Mouse (Mus musculus) lung, embryonic 15.5 days (tissue): Measurements from ENCODE around the gene Ndufaf8. TPM values are rescaled to one million over a fixed set of nuclear protein-coding genes. Genes with fewer than 3 reads are reported as not detected.
A peak's percentile ranks its signal among the peaks of the same experiment; 100 is the strongest.

ENCODE experiments used
- ATAC-seq: fragments of 200-750 bp; cut with Nextera tagmentation; 2 replicates; pipeline ENCODE4 v1.8.0; 2017; ENCODE audit warnings: moderate number of reproducible peaks, borderline replicate concordance; ENCODE audit not compliant: low FRiP score, low TSS enrichment; ENCODE audit errors: extremely low read depth
- H3K27ac ChIP-seq: fragments of 300-500 bp; sonication (generic); 2 replicates; pipeline ENCODE4 v1.5.1; 2015; ENCODE audit warnings: moderate library complexity, mild to moderate bottlenecking, inconsistent platforms
- H3K27me3 ChIP-seq: fragments of 300-500 bp; sonication (generic); 2 replicates; pipeline ENCODE4 v1.6.1; 2015; ENCODE audit warnings: inconsistent platforms
- H3K36me3 ChIP-seq: fragments of 300-500 bp; sonication (generic); 2 replicates; pipeline ENCODE4 v1.6.1; 2015; ENCODE audit warnings: inconsistent platforms
- H3K4me1 ChIP-seq: fragments of 300-500 bp; sonication (generic); 2 replicates; pipeline ENCODE4 v1.6.1; 2015; ENCODE audit warnings: inconsistent platforms
- H3K4me2 ChIP-seq: fragments of 300-500 bp; sonication (generic); 2 replicates; pipeline ENCODE4 v1.6.1; 2015; ENCODE audit warnings: inconsistent platforms, mild to moderate bottlenecking, moderate library complexity
- H3K4me3 ChIP-seq: fragments of 300-500 bp; sonication (generic); 2 replicates; pipeline ENCODE4 v1.5.1; 2015; ENCODE audit warnings: mild to moderate bottlenecking, inconsistent platforms
- H3K9ac ChIP-seq: fragments of 300-500 bp; sonication (generic); 2 replicates; pipeline ENCODE4 v1.6.1; 2015; ENCODE audit warnings: inconsistent platforms
- H3K9me3 ChIP-seq: fragments of 300-500 bp; sonication (generic); 2 replicates; pipeline ENCODE4 v1.6.1; 2016; ENCODE audit warnings: inconsistent platforms
- WGBS: fragments of 180-500 bp; shearing (Covaris S2); methylation state at CpG from one replicate; pipeline ENCODE4 v1.1.7; 2015; 5-methylcytosine and 5-hydroxymethylcytosine counted together
- polyA plus RNA-seq: library from polyadenylated mRNA; unstranded; fragments of >200 nt; fragmentation: Nextera tagmentation; extraction: Ambion mirVana; gene quantifications from 2 replicates; pipeline ENCODE4 v1.2.1, GENCODE M21; 2015

Gene Ndufaf8
- polyA plus RNA-seq, 1 experiment from 2014 or later: 68.0 TPM

GRCm38 (mm10) chr11:120092817-120093591 lies 5.7 kb upstream of the Ndufaf8 start:
- Histone ChIP-seq H3K9ac (no peak overlapping the region), H3K27me3 (no peaks in the 10 kb centered on the region), H3K9me3 (no peaks in the 10 kb centered on the region), H3K4me3 (no peak overlapping the region), H3K4me1 (peaks cover 8% of the 10 kb centered on the region), H3K27ac (no peak overlapping the region), H3K4me2 (no peak overlapping the region), H3K36me3 (peaks cover 41% of the 10 kb centered on the region)
- peak; percentile 13; the same call in 1 of the 2 replicates for ATAC-seq
- 73% methylated on average over 23 of the region's 23 CpGs for WGBS

GRCm38 (mm10) chr11:120101036-120101435 lies 2.3 kb downstream of the Ndufaf8 start:
- no peak for ATAC-seq
- peaks cover 17% of the 10 kb centered on the region for H3K36me3 ChIP-seq
- H3K4me1 ChIP-seq: peaks cover 20% of the 10 kb centered on the region
- H3K27me3 ChIP-seq: no peaks in the 10 kb centered on the region
- WGBS: 1% methylated on average over 3 of the region's 3 CpGs
- H3K4me3 ChIP-seq: no peak overlapping the region
- no peak overlapping the region for H3K27ac ChIP-seq
- no peaks in the 10 kb centered on the region for H3K9me3 ChIP-seq
- no peak overlapping the region for H3K4me2 ChIP-seq
- H3K9ac ChIP-seq: no peak overlapping the region

- H3K4me3 ChIP-seq: no peak overlapping the region
- no peaks in the 10 kb centered on the region for H3K27me3 ChIP-seq
- H3K9ac ChIP-seq: no peak overlapping the region
- H3K36me3 ChIP-seq: peaks cover 35% of the 10 kb centered on the region
- ATAC-seq: no peak
- 70% methylated on average over 3 of the region's 3 CpGs for WGBS
- no peak overlapping the region for H3K4me2 ChIP-seq
- H3K4me1 ChIP-seq: peaks cover 10% of the 10 kb centered on the region
- no peaks in the 10 kb centered on the region for H3K9me3 ChIP-seq
- H3K27ac ChIP-seq: no peak overlapping the region
These were observed 4.8 kb downstream of the Ndufaf8 start for GRCm38 (mm10) chr11:120103431-120103997.

- Histone ChIP-seq H3K27ac (no peak overlapping the region), H3K36me3 (peaks cover 50% of the 10 kb centered on the region), H3K4me3 (no peak overlapping the region), H3K9me3 (no peaks in the 10 kb centered on the region), H3K4me1 (0 out of 2 replicates have a peak, but pooled peaks cover 2% of the 10 kb centered on the region), H3K27me3 (no peaks in the 10 kb centered on the region), H3K4me2 (no peak overlapping the region), H3K9ac (no peak overlapping the region)
- 52% methylated on average over 2 of the region's 2 CpGs for WGBS
- no peak for ATAC-seq
These were observed 8.3 kb downstream of the Ndufaf8 start for GRCm38 (mm10) chr11:120107026-120107425.

- Histone ChIP-seq H3K36me3 (peaks cover 50% of the 10 kb centered on the region), H3K27ac (no peak overlapping the region), H3K27me3 (no peaks in the 10 kb centered on the region), H3K4me3 (no peak overlapping the region), H3K4me2 (no peak overlapping the region), H3K9me3 (no peaks in the 10 kb centered on the region), H3K4me1 (0 out of 2 replicates have a peak, but pooled peaks cover 2% of the 10 kb centered on the region), H3K9ac (no peak overlapping the region)
- no peak for ATAC-seq
- 83% methylated on average over 9 of the region's 9 CpGs for WGBS
These were observed 9.1 kb downstream of the Ndufaf8 start for GRCm38 (mm10) chr11:120107796-120108195.

DNA sequence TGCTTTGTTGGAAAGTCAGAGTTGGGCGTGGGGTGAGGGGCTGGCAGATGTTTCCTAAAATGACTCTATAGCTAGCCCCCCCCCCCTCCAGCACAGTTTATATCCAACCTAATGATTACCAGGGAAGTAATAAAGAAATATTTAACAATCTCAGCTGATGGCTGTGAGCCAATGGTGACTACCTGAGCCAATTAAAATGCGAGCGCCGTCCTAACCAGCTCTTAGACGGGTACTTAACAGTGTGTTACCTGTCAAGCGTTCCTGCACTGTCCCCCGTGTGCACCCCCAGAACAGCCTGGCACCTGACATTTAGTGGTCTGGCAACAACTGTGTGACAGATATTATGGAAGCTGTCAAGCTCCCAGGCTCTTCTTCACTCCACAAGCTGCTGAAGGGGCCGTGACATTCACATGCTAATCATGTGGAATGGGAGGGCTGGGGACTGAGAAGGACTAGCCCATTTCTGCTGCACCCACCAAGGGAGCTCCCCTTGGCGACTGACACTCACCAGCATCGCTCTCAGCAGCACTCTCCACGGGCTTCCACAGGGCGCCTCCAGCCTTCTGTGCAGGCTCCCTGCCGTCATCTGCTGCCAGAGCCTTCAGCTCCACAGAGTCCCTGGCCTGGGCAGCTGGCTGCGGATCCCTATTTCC lies 11.0 kb downstream of the Ndufaf8 start:
- no peaks in the 10 kb centered on the region for H3K9me3 ChIP-seq

GRCm38 (mm10) chr11:120110554-120110953 lies 11.8 kb downstream of the Ndufaf8 start:
- peaks cover 54% of the 10 kb centered on the region for H3K36me3 ChIP-seq
- 55% methylated on average over 7 of the region's 7 CpGs for WGBS
- H3K27me3 ChIP-seq: no peaks in the 10 kb centered on the region
- H3K9ac ChIP-seq: no peak overlapping the region
- no peak overlapping the region for H3K4me2 ChIP-seq
- no peak overlapping the region for H3K27ac ChIP-seq
- H3K4me1 ChIP-seq: 0 out of 2 replicates have a peak, but pooled peaks cover 2% of the 10 kb centered on the region
- no peak for ATAC-seq
- H3K9me3 ChIP-seq: no peaks in the 10 kb centered on the region
- no peak overlapping the region for H3K4me3 ChIP-seq

More for the DNA sequence above, 11.0 kb downstream of the Ndufaf8 start:
- no peak overlapping the region for H3K4me3 ChIP-seq
- H3K4me2 ChIP-seq: no peak overlapping the region
- H3K9ac ChIP-seq: no peak overlapping the region
- ATAC-seq: no peak
- H3K27me3 ChIP-seq: no peaks in the 10 kb centered on the region
- WGBS: 79% methylated on average over 14 of the region's 14 CpGs
- peaks cover 54% of the 10 kb centered on the region for H3K36me3 ChIP-seq
- no peak overlapping the region for H3K27ac ChIP-seq
- 0 out of 2 replicates have a peak, but pooled peaks cover 2% of the 10 kb centered on the region for H3K4me1 ChIP-seq

DNA sequence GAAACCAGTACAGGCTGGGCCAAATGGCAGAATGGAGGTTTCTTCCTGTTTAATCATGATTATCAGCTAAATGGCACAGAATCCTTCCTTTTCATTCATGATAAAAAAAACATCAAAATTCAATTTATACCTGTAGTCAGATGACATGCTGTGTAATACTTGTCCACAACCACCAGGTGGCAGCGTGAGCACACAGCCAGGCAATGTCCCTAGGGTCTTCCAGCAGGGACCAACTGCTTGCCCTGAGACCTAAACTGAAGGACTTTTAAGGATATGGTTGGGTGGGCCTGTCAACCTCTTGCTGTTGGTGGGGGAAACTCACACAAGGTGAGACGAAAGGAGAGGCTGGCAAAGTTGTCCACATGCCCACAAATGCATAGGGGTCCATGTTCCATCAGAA lies 12.3 kb downstream of the Ndufaf8 start:
- Histone ChIP-seq H3K4me3 (no peak overlapping the region), H3K27me3 (no peaks in the 10 kb centered on the region), H3K4me1 (0 out of 2 replicates have a peak, but pooled peaks cover 2% of the 10 kb centered on the region), H3K9ac (no peak overlapping the region), H3K36me3 (peaks cover 53% of the 10 kb centered on the region), H3K4me2 (no peak overlapping the region), H3K27ac (no peak overlapping the region), H3K9me3 (no peaks in the 10 kb centered on the region)
- ATAC-seq: no peak
- 6% methylated on average over 2 of the region's 2 CpGs for WGBS

- Histone ChIP-seq H3K36me3 (peaks cover 54% of the 10 kb centered on the region), H3K4me3 (no peak overlapping the region), H3K27ac (no peak overlapping the region), H3K9ac (no peak overlapping the region), H3K27me3 (no peaks in the 10 kb centered on the region), H3K9me3 (no peaks in the 10 kb centered on the region), H3K4me1 (0 out of 2 replicates have a peak, but pooled peaks cover 2% of the 10 kb centered on the region), H3K4me2 (no peak overlapping the region)
- 88% methylated on average over 4 of the region's 4 CpGs for WGBS
- ATAC-seq: no peak
These were observed 13.4 kb downstream of the Ndufaf8 start for GRCm38 (mm10) chr11:120112136-120112535.

GRCm38 (mm10) chr11:120114488-120115215 lies 15.9 kb downstream of the Ndufaf8 start:
- Histone ChIP-seq H3K36me3 (peaks cover 48% of the 10 kb centered on the region), H3K27me3 (no peaks in the 10 kb centered on the region), H3K4me1 (0 out of 2 replicates have a peak, but pooled peaks cover 2% of the 10 kb centered on the region), H3K9ac (no peak overlapping the region), H3K4me2 (no peak overlapping the region), H3K4me3 (no peak overlapping the region), H3K9me3 (no peaks in the 10 kb centered on the region), H3K27ac (no peak overlapping the region)
- ATAC-seq: no peak
- WGBS: 91% methylated on average over 21 of the region's 21 CpGs

GRCm38 (mm10) chr11:120117626-120118025 lies 18.9 kb downstream of the Ndufaf8 start:
- WGBS: 79% methylated on average over 2 of the region's 2 CpGs

More at GRCm38 (mm10) chr11:120117626-120118025, 18.9 kb downstream of the Ndufaf8 start:
- H3K9ac ChIP-seq: no peak overlapping the region
- no peak overlapping the region for H3K27ac ChIP-seq
- H3K4me2 ChIP-seq: no peak overlapping the region
- H3K4me1 ChIP-seq: no peaks in the 10 kb centered on the region
- no peak overlapping the region for H3K4me3 ChIP-seq
- no peak for ATAC-seq
- H3K9me3 ChIP-seq: no peaks in the 10 kb centered on the region
- H3K27me3 ChIP-seq: no peaks in the 10 kb centered on the region
- peaks cover 45% of the 10 kb centered on the region for H3K36me3 ChIP-seq
